Mouse (Mus musculus) G1E (cell line): ENCODE data around the gene Apopt1. TPM values are rescaled to one million over a fixed set of nuclear protein-coding genes. Genes with fewer than 3 reads are reported as not detected.
A peak's percentile ranks its signal among the peaks of the same experiment; 100 is the strongest.

Experiments
- ATAC-seq: 2 replicates; pipeline ENCODE4 v1.8.0; 2016; ENCODE audit warnings: mild to moderate bottlenecking; ENCODE audit not compliant: insufficient number of reproducible peaks, poor library complexity, low FRiP score, severe bottlenecking; ENCODE audit errors: extremely low read depth
- DNase-seq: peaks from one replicate; pipeline ENCODE4 v3.0.0; 2012; ENCODE audit warnings: low spot score
- H3K27me3 ChIP-seq: 2 replicates; pipeline ENCODE4 v1.6.1; 2012; ENCODE audit warnings: mild to moderate bottlenecking, low read length, inconsistent platforms; ENCODE audit not compliant: insufficient read depth
- H3K36me3 ChIP-seq: replicated peaks from 2 replicates; pipeline ENCODE3; 2012; ENCODE audit warnings: mild to moderate bottlenecking, inconsistent platforms
- H3K4me1 ChIP-seq: 2 replicates; pipeline ENCODE4 v1.6.1; 2012; ENCODE audit warnings: low read depth, low read length, inconsistent platforms, mixed read lengths; ENCODE audit not compliant: insufficient read depth
- H3K4me3 ChIP-seq: 2 replicates; pipeline ENCODE4 v1.5.1; 2012; ENCODE audit warnings: low read depth, mild to moderate bottlenecking, inconsistent platforms, low read length, moderate library complexity, mixed read lengths
- H3K9me3 ChIP-seq: replicated peaks from 2 replicates; pipeline ENCODE4 v1.6.1; 2012; ENCODE audit warnings: inconsistent platforms
- CTCF ChIP-seq: IDR thresholded peaks from 2 replicates; pipeline ENCODE4 v1.5.1; 2012; ENCODE audit warnings: low read depth, low read length, inconsistent platforms, mixed read lengths
- GATA1 ChIP-seq: IDR thresholded peaks from 2 replicates; pipeline ENCODE4 v1.6.1; 2012; ENCODE audit warnings: borderline replicate concordance, low read length, inconsistent platforms, mixed read lengths
- GATA2 ChIP-seq: IDR thresholded peaks from 2 replicates; pipeline ENCODE4 v1.6.1; 2012; ENCODE audit warnings: low read depth, low read length, inconsistent platforms, borderline replicate concordance
- POLR2AphosphoS5 ChIP-seq: IDR thresholded peaks from 2 replicates; pipeline ENCODE4 v1.6.1; 2012; ENCODE audit warnings: low read depth, low read length, inconsistent platforms; ENCODE audit not compliant: insufficient replicate concordance
- TAL1 ChIP-seq: conservative IDR thresholded peaks from 2 replicates; pipeline ENCODE4 v1.6.1; 2012; ENCODE audit warnings: low read depth, low read length, inconsistent platforms, mixed read lengths
- polyA plus RNA-seq: library from polyadenylated mRNA; stranded (reverse); fragments of >175 nt; gene quantifications from 2 replicates; pipeline ENCODE4 v1.2.3, GENCODE M21; 2012
- total RNA-seq, 2 experiments: library from RNA; stranded (forward) in 1 of 2; stranded (reverse) in 1 of 2; fragments of 200-1000 nt in 1 of 2; fragments of >200 nt in 1 of 2; fragmentation: Nextera tagmentation in 1 of 2; gene quantifications; 2 replicates each; pipeline ENCODE4 v1.2.3; 2014 to 2017

Apopt1 gene
- total and polyA plus RNA-seq, 3 experiments, result 68.7 to 315 (median 109) TPM

DNA sequence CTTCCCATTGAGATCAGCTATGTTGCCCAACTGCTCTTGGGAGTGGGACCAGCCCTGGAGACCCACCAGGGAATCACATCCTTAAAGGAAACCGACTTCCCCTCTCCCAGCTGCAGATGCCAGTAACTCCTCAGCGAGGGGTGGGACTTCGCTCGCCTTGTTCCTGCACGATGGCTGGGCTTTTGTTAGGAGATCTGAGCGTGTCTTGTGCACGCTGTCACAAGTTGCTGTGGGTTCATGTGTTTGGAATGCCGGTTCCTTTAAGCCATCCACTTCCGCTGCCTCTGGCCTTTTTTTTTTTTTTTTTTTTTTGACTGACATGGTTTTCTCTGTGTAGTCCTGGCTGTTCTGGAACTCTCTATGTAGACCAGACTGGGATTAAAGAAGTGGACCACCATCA is 24.3 kb downstream of the Apopt1 start:
- Histone ChIP-seq H3K27me3 (no peaks in the 10 kb centered on the region), H3K4me3 (no peak overlapping the region), H3K36me3 (peaks cover 71% of the 10 kb centered on the region), H3K9me3 (no peaks in the 10 kb centered on the region), H3K4me1 (peaks cover 6% of the 10 kb centered on the region)
- no peak for TF ChIP-seq CTCF
- TF ChIP-seq TAL1, result no peak
- TF ChIP-seq GATA1, result no peak
- TF ChIP-seq POLR2AphosphoS5, result no peak
- no peak for TF ChIP-seq GATA2
- DNase-seq, result no peak
- no peak for ATAC-seq

GRCm38 (mm10) chr12:111738754-111739153 is 25.7 kb downstream of the Apopt1 start:
- peaks cover 7% of the 10 kb centered on the region for H3K4me1 ChIP-seq
- no peaks in the 10 kb centered on the region for H3K27me3 ChIP-seq
- H3K9me3 ChIP-seq, result no peaks in the 10 kb centered on the region
- TF ChIP-seq GATA2 (no peak), CTCF (no peak), POLR2AphosphoS5 (no peak), TAL1 (no peak), GATA1 (no peak)
- no peak for DNase-seq
- H3K4me3 ChIP-seq, result no peak overlapping the region
- no peak; the same call in 1 of the 2 replicates for ATAC-seq
- peaks cover 65% of the 10 kb centered on the region for H3K36me3 ChIP-seq

DNA sequence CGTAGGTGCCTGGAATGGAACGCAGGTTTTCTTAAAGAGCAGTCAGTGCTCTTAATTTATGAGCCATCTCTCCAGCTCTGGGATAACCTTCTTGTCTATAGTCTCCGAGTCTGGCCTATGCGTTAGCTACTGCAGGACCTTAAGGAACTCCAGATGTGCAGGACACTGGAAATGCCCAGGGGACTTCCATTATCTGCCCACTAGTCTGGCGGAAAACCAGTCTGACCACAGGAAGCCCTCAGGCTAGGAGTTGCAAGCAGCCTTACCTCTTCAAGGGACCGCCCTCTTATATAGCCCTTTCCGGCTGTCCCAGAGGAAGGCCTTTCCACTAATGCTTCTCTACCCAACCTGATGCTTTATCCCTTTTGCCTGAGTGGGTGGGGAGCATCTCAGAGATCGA is 28.3 kb downstream of the Apopt1 start:
- Histone ChIP-seq H3K36me3 (peaks cover 51% of the 10 kb centered on the region), H3K27me3 (no peaks in the 10 kb centered on the region), H3K9me3 (no peaks in the 10 kb centered on the region), H3K4me3 (no peak overlapping the region), H3K4me1 (peaks cover 30% of the 10 kb centered on the region)
- no peak for DNase-seq
- TF ChIP-seq GATA1 (no peak), CTCF (no peak), TAL1 (no peak), POLR2AphosphoS5 (no peak), GATA2 (no peak)
- ATAC-seq, result no peak

DNA sequence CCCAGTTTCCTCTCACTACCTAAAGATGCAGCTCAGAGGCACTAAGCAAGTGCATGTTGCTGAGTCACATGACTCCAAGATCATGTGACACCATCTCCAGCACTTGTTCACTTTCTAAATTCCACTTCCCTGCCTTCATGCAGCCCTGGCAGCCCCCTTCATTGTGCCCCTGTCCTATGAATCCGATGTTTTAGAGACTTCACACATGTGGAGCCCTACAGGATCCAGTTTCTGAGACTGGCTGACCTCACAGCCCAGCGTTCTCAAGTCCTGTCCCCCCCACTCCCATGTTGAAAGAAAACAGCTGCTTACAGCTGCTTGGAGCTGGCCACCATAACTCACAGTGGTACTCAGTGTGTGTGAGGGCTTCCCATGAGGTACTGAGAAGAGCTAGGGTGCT is 30.4 kb downstream of the Apopt1 start:
- Histone ChIP-seq H3K9me3 (no peaks in the 10 kb centered on the region), H3K4me1 (peaks cover 34% of the 10 kb centered on the region), H3K27me3 (no peaks in the 10 kb centered on the region), H3K4me3 (no peak overlapping the region), H3K36me3 (peaks cover 42% of the 10 kb centered on the region)
- no peak for TF ChIP-seq TAL1
- TF ChIP-seq GATA1, result no peak
- TF ChIP-seq GATA2, result no peak
- TF ChIP-seq CTCF, result no peak
- TF ChIP-seq POLR2AphosphoS5, result no peak
- DNase-seq (no peak), ATAC-seq (no peak)

GRCm38 (mm10) chr12:111743981-111744423 is 30.9 kb downstream of the Apopt1 start:
- DNase-seq (no peak), ATAC-seq (no peak)
- Histone ChIP-seq H3K4me3 (no peak overlapping the region), H3K9me3 (no peaks in the 10 kb centered on the region), H3K36me3 (peaks cover 39% of the 10 kb centered on the region), H3K27me3 (no peaks in the 10 kb centered on the region), H3K4me1 (peaks cover 34% of the 10 kb centered on the region)
- TF ChIP-seq TAL1, result no peak
- no peak for TF ChIP-seq CTCF
- TF ChIP-seq POLR2AphosphoS5, result no peak
- TF ChIP-seq GATA2, result no peak
- TF ChIP-seq GATA1, result no peak

GRCm38 (mm10) chr12:111745274-111745673 is 32.2 kb downstream of the Apopt1 start:
- TF ChIP-seq CTCF (no peak), POLR2AphosphoS5 (no peak), GATA2 (no peak), GATA1 (no peak), TAL1 (no peak)
- Histone ChIP-seq H3K27me3 (no peaks in the 10 kb centered on the region), H3K4me1 (peaks cover 34% of the 10 kb centered on the region), H3K4me3 (no peak overlapping the region), H3K9me3 (no peaks in the 10 kb centered on the region), H3K36me3 (peaks cover 28% of the 10 kb centered on the region)
- ATAC-seq (no peak), DNase-seq (no peak)

GRCm38 (mm10) chr12:111746091-111746490 is 33.0 kb downstream of the Apopt1 start:
- H3K4me3 ChIP-seq, result peak overlapping the region; percentile 29; the same call in 1 of the 2 replicates
- H3K9me3 ChIP-seq, result no peaks in the 10 kb centered on the region
- H3K27me3 ChIP-seq, result no peaks in the 10 kb centered on the region
- no peak for TF ChIP-seq GATA1
- TF ChIP-seq TAL1, result no peak
- TF ChIP-seq CTCF, result no peak
- TF ChIP-seq POLR2AphosphoS5, result no peak
- no peak for TF ChIP-seq GATA2
- DNase-seq (peak; percentile 83), ATAC-seq (peak; percentile 93)
- peaks cover 34% of the 10 kb centered on the region for H3K4me1 ChIP-seq
- peaks cover 26% of the 10 kb centered on the region for H3K36me3 ChIP-seq
